Mouse (Mus musculus) CH12F3 (cell line): ENCODE measurements around the gene Vmn2r62.
"Not testable (repeated sequence)": the region's sequence is repeated elsewhere in the genome, so short reads cannot be mapped to it uniquely, and the experiment has no call there.

Experiments used
- in situ Hi-C: fragments of 300-500 bp; cut with MboI; formaldehyde crosslinking; loops from 2 replicates; pipeline ENCODE4 v1.14.3; 2020; ENCODE audit warnings: low sequenced_read_pairs

The Vmn2r62 gene

DNA sequence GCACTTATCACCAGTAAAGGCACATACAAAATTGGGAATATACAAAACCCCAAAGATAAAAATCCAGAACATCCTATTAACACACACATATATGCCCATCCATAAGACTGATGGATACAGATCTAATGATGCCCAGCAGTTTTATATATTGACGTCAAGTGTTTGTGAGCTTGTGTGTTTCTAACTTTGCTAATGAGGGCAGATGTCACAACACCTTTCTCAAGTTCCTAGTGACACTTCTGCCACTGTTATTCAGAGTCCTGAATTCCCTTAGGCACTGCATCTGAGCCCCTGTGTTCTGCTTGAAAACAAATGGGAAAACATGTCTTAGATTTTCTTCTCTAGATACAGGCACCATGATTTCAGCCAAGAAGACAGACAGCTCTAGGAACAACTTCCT, at the start of gene Vmn2r62:
Gene Vmn2r62, minus strand, starts transcription at position 101 of the 400 bp plus-strand sequence.
- in situ Hi-C loops = not testable (repeated sequence)

GRCm38 (mm10) chr7:42838366-42838765, 45.0 kb upstream of the Vmn2r62 start:
- in situ Hi-C loops = not testable (repeated sequence)

GRCm38 (mm10) chr7:42832221-42832620, 38.9 kb upstream of the Vmn2r62 start:
- in situ Hi-C loops = no loop called here

- in situ Hi-C loops = no loop called here
Measured at GRCm38 (mm10) chr7:42749836-42750235, 43.5 kb downstream of the Vmn2r62 start.

- in situ Hi-C loops = no loop called here
Measured at GRCm38 (mm10) chr7:42738536-42739210, 54.7 kb downstream of the Vmn2r62 start.

- in situ Hi-C loops = not testable (repeated sequence)
Measured at GRCm38 (mm10) chr7:42726917-42727316, 66.4 kb downstream of the Vmn2r62 start, which contains the start of gene Gm17067. Gene Gm17067, minus strand, starts transcription at chr7:42727017.
